Mouse (Mus musculus) spleen, postnatal 14 days (tissue): ENCODE results near the gene Clec2e.

ENCODE experiments used
- DNase-seq, 2 experiments: peaks; one replicate each; pipeline ENCODE4 v3.0.0; 2021 to 2022; ENCODE audit warnings: low spot score in 2 of 2

Clec2e gene

GRCm38 (mm10) chr6:129058013-129058412 lies 42.7 kb downstream of the Clec2e start:
- DNase-seq = no peak

- no peak for DNase-seq
These were observed 44.5 kb downstream of the Clec2e start for GRCm38 (mm10) chr6:129056237-129056636.

GRCm38 (mm10) chr6:129051731-129052130 lies 49.0 kb downstream of the Clec2e start:
- no peak for DNase-seq

GRCm38 (mm10) chr6:129051086-129051485 lies 49.6 kb downstream of the Clec2e start:
- no peak for DNase-seq

- DNase-seq = no peak
These were observed 51.0 kb downstream of the Clec2e start for GRCm38 (mm10) chr6:129049596-129050251.

GRCm38 (mm10) chr6:129048857-129049473 lies 51.7 kb downstream of the Clec2e start:
- peak; percentile 49 to 64 for DNase-seq

GRCm38 (mm10) chr6:129048381-129048780 lies 52.3 kb downstream of the Clec2e start:
- DNase-seq = no peak

GRCm38 (mm10) chr6:129045601-129046000 lies 55.1 kb downstream of the Clec2e start, which contains the start of gene Klrb1f:
TSS of gene Klrb1f (plus strand) at chr6:129045901.
- DNase-seq = no peak

GRCm38 (mm10) chr6:129042470-129042869 lies 58.2 kb downstream of the Clec2e start:
- no peak for DNase-seq
